Mouse (Mus musculus): ENCODE data around the gene Ubap1l. TPM values are rescaled to one million over a fixed set of nuclear protein-coding genes. Genes with fewer than 3 reads are reported as not detected.

The Ubap1l gene
- total and polyA plus RNA-seq, 3 experiments = 0.13 TPM; not detected in 2

DNA sequence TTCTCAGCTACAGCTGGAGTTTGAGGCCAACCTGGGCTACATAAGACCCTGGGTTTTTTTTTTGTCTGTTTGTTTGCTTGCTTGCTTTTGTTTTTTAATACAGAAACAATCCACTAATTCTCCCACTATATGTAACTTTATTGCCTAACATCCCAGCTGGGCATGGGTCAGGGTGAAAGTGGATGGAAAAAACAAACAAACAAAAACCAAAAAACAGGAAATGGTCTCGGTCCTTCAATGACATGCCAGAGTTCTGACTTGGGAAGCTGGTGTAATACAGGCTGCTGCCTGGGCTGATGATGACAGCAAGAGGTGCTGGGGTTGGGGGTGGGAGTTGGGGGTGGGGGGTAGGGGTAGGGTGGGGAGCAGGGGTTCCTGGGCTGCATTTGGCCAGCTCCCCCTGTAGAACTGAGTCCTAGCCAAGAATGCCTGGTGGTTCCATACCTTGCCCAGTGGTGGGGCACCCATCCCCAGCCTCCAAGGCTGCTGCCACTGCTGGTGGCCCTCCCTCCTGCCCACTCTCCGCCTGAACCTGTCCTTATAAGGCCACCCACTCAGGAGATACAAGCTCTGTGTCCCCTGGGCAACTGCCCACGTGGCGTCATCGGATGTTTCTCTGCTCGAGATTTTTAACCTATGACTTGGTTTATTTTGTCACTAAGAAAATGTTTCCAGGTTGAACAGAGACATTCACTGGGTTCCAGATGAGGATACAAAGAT lies 21.4 kb downstream of the Ubap1l start:
- Histone ChIP-seq H3K4me1 (ENCODE audit: control insufficient read depth in 1 of 2, insufficient read depth in 2 of 2) (peaks cover 0 to 4% of the 10 kb centered on the region in 2 experiments; a peak in 1 of 4 replicates), H3K4me3 (replicated peaks in 1 of 3; ENCODE audit: low read depth in 2 of 3, low read length in 2 of 3, poor library complexity in 1 of 3) (no peak overlapping the region), H3K27me3 (replicated peaks) (no peaks in the 10 kb centered on the region), H3K36me3 (replicated peaks in 1 of 2; ENCODE audit: control insufficient read depth in 1 of 2, insufficient read depth in 1 of 2, low read length in 1 of 2) (peaks cover 0 to 4% of the 10 kb centered on the region in 2 experiments), H3K4me2 (ENCODE audit: insufficient read depth, low read depth, poor library complexity, severe bottlenecking) (no peak overlapping the region), H3K9ac (ENCODE audit: insufficient read depth, low read depth) (no peak overlapping the region), H3K79me2 (replicated peaks; ENCODE audit: control insufficient read depth, extremely low read depth, insufficient read depth, poor library complexity, severe bottlenecking) (no peaks in the 10 kb centered on the region), H3K27ac (ENCODE audit: insufficient read depth, low read depth) (no peak overlapping the region), H3K9me3 (replicated peaks; ENCODE audit: low read length) (no peaks in the 10 kb centered on the region)
- DNase-seq (ENCODE audit: extremely low read depth) = no peak
- TF ChIP-seq BHLHE40 (IDR thresholded peaks at IDR 0.05; ENCODE audit: low read depth, low read length) = no peak
- TF ChIP-seq CHD2 (IDR thresholded peaks at IDR 0.05; ENCODE audit: low read length) = no peak
- TF ChIP-seq PAX5 (IDR thresholded peaks at IDR 0.05; ENCODE audit: low read length) = no peak
- TF ChIP-seq USF1 (IDR thresholded peaks at IDR 0.05; ENCODE audit: low read depth, low read length) = no peak
- no peak for TF ChIP-seq ZMIZ1 (IDR thresholded peaks at IDR 0.05; ENCODE audit: low read depth, low read length)
- TF ChIP-seq MAFK (IDR thresholded peaks at IDR 0.05; ENCODE audit: insufficient replicate concordance, low read length) = no peak
- TF ChIP-seq ETS1 (conservative IDR thresholded peaks at IDR 0.05; ENCODE audit: low read depth, low read length) = no peak
- dilution Hi-C loops (cut with MboI; ENCODE audit: extremely low pct_ligation_motif_present, extremely low pct_unique_long_range_greater_than_20kb, low sequenced_read_pairs) (no loop called here), in situ Hi-C loops (cut with MboI; ENCODE audit: low pct_ligation_motif_present, low pct_unique_long_range_greater_than_20kb, low sequenced_read_pairs) (loop anchor here (5.0 kb wide), 1 partner anchor 45 kb away; no protein-coding TSS in a partner anchor)

GRCm38 (mm10) chr9:65382751-65383097 lies 21.9 kb downstream of the Ubap1l start:
- DNase-seq (ENCODE audit: extremely low read depth) = no peak
- no peak overlapping the region for H3K27ac ChIP-seq (ENCODE audit: insufficient read depth, low read depth)
- dilution Hi-C loops (cut with MboI; ENCODE audit: extremely low pct_ligation_motif_present, extremely low pct_unique_long_range_greater_than_20kb, low sequenced_read_pairs) (no loop called here), in situ Hi-C loops (cut with MboI; ENCODE audit: low pct_ligation_motif_present, low pct_unique_long_range_greater_than_20kb, low sequenced_read_pairs) (loop anchor here (5.0 kb wide), 1 partner anchor 45 kb away; no protein-coding TSS in a partner anchor)
- H3K4me1 ChIP-seq (ENCODE audit: control insufficient read depth in 1 of 2, insufficient read depth in 2 of 2) = peaks cover 0 to 4% of the 10 kb centered on the region in 2 experiments; a peak in 1 of 4 replicates
- H3K4me2 ChIP-seq (ENCODE audit: insufficient read depth, low read depth, poor library complexity, severe bottlenecking) = no peak overlapping the region
- H3K9me3 ChIP-seq (replicated peaks; ENCODE audit: low read length) = no peaks in the 10 kb centered on the region
- TF ChIP-seq PAX5 (IDR thresholded peaks at IDR 0.05; ENCODE audit: low read length) (no peak), ZC3H11A (IDR thresholded peaks at IDR 0.05; ENCODE audit: low read depth, low read length) (no peak), TBP (conservative IDR thresholded peaks at IDR 0.05; ENCODE audit: low read depth, low read length) (no peak), CHD1 (IDR thresholded peaks at IDR 0.05; ENCODE audit: low read depth, low read length) (no peak), MEF2A (IDR thresholded peaks at IDR 0.05; ENCODE audit: borderline replicate concordance, low read depth, low read length) (no peak), POLR2A (IDR thresholded peaks at IDR 0.05; ENCODE audit: low read depth, low read length) (no peak), RCOR1 (conservative IDR thresholded peaks at IDR 0.05; ENCODE audit: low read depth, low read length) (no peak), ELF1 (IDR thresholded peaks at IDR 0.05; ENCODE audit: low read depth, low read length) (no peak), ZMIZ1 (IDR thresholded peaks at IDR 0.05; ENCODE audit: low read depth, low read length) (no peak), MXI1 (IDR thresholded peaks at IDR 0.05; ENCODE audit: low read depth, low read length) (no peak), MAFK (IDR thresholded peaks at IDR 0.05; ENCODE audit: insufficient replicate concordance, low read length) (no peak), MAX (IDR thresholded peaks at IDR 0.05; ENCODE audit: low read length) (no peak)
- H3K4me3 ChIP-seq (replicated peaks in 1 of 3; ENCODE audit: low read depth in 2 of 3, low read length in 2 of 3, poor library complexity in 1 of 3) = no peak overlapping the region
- peaks cover 0 to 1% of the 10 kb centered on the region in 2 experiments for H3K36me3 ChIP-seq (replicated peaks in 1 of 2; ENCODE audit: control insufficient read depth in 1 of 2, insufficient read depth in 1 of 2, low read length in 1 of 2)
- H3K9ac ChIP-seq (ENCODE audit: insufficient read depth, low read depth) = no peak overlapping the region
- H3K79me2 ChIP-seq (replicated peaks; ENCODE audit: control insufficient read depth, extremely low read depth, insufficient read depth, poor library complexity, severe bottlenecking) = no peaks in the 10 kb centered on the region
- no peaks in the 10 kb centered on the region for H3K27me3 ChIP-seq (replicated peaks)

Data from CH12.LX (cell line).